Mouse (Mus musculus) monocyte, adult 5-6 weeks (primary cell): ENCODE results near the gene Cbx8. TPM values are rescaled to one million over a fixed set of nuclear protein-coding genes. Genes with fewer than 3 reads are reported as not detected.
A peak's percentile ranks its signal among the peaks of the same experiment; 100 is the strongest.

Experiments
- ATAC-seq: fragments of 153-309, 156-312 bp; replicated peaks from 2 replicates; pipeline ENCODE4 v1.8.0; 2017; ENCODE audit warnings: mild to moderate bottlenecking; ENCODE audit not compliant: low TSS enrichment, insufficient number of reproducible peaks, severe bottlenecking, poor library complexity, low FRiP score
- total RNA-seq: library from RNA; stranded (forward); fragments of 200-1000, 200-491, 200-594 nt; gene quantifications from 3 replicates; pipeline ENCODE4 v1.2.3, GENCODE M21; 2017

The Cbx8 gene
- total RNA-seq, 1 experiment from 2014 or later: 4.7 TPM

DNA sequence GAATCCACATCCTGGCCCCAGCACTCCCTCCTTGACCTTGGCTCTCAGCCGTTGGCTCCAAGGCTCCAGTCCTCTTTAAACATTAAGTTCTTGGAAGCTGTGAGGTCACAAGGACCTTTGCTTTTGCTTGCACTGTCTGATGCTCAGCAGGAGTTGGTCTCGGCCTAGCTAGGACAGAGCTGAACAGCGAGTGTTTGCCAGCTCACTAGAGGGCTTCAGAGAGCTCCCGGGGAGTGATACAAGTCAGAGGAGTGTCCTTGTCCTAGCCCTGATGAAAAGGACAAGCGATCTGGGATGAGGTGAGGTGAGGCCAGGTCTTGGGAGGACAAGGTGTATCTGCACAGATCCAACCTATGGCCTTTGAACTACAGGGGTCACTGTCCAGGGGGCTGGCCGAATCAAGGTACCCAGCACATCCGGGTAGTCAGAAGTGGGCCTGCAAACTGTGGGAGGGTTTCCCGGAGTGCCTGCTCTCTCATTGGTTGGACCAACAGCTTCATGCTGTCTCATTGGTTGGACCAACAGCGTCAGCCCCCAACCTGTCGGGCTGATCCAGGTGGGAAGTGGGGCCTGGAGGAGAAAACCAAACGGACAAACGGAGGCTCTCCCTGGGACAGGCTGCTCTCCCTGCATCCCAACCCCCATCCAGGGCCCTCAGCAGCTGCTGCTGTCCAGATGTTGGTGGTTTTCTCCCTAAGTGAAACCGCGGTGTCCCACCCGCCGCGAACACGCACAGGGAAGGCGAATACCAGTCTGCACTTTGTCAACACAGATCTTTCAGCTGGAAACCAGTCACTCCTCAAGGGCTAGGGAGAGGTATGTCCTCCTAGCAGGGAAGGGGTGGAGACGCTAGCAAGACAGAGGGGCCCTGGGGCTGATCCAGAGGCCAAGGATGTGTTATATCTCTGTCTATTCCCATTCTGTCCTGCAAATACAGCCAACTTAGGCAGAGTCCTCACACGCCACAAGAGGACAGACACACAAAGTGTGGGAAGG lies 33.0 kb downstream of the Cbx8 start:
- no peak for ATAC-seq

DNA sequence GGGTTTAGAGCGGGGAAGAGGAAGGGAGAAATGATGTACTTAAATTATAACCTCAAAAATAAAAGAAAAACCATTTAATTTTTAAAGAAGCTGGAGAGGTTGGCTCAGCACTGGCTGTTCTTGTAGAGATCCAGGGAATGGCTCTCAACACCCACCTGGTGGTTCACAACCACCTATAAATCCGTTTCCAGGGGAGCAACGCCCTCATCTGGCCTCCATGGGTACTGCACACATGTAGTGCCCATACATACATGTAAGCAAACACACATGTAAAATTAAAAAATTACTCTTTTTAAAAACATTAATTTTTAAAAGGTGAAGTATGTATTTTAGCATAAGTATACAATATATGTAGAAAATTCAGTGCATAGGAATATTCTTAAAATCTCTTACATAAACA lies 34.3 kb downstream of the Cbx8 start:
- ATAC-seq: no peak

- no peak for ATAC-seq
Observed at GRCm38 (mm10) chr11:119005547-119006275, 35.1 kb downstream of the Cbx8 start.

- ATAC-seq: no peak
Observed at GRCm38 (mm10) chr11:119001493-119002128, 39.2 kb downstream of the Cbx8 start.

GRCm38 (mm10) chr11:119000877-119001276 lies 39.9 kb downstream of the Cbx8 start:
- no peak for ATAC-seq

- ATAC-seq: no peak
Observed at GRCm38 (mm10) chr11:118999361-118999804, 41.4 kb downstream of the Cbx8 start.

DNA sequence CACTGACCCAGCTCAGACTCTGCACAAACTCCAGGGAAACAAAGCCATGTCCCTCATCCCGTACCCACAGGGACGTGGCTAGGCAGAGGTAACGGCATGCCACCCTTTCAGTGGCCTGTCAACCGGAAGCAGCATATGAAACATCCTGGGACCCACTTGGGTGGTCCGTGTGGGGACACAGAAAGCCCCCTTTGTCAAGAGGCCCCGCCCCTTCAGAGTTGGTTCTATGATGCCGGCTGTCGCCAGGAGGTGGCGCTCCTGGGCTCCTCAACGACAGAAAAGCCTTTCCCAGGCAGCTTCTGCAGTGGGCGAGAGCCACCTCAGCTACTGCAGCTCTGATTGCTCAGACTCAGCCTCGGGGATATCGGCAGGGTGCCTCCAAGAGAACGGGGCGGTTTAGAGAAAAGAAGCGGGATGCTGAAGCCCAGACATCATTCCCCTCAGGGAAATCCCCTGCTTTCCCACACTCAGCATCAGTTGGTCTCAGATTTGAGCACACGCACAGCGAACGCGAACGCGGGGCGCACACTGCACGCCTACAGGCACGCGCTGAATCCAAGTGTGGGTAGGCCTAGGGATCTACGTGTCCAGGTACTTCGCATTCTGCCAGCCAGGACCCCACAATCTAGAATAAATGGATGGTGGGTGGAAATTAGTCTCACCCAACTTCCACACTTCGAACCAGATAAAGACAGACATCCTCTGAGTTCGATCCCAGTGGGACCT lies 42.1 kb downstream of the Cbx8 start:
- peak; percentile 78 for ATAC-seq

DNA sequence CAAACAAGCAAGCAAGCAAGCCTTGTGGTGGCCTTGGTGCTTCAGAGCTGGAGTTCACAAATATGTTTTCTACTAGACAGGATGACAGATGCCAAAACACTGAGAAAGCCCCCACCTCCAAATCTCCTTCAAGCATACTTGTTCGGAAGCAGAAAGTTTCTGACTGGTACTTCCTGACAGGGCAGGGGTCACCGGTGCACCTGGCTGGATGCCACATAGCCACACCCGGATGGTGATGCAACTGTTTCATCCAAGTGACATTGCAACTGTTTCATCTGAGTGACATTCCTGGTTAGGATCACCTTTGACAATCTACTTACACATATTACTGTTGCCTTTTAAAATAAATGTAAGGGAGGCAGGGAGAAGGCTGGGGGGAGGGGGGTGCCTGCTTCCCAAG lies 43.6 kb downstream of the Cbx8 start:
- no peak for ATAC-seq

GRCm38 (mm10) chr11:118995448-118995847 lies 45.3 kb downstream of the Cbx8 start:
- no peak for ATAC-seq

- ATAC-seq: no peak
Observed at GRCm38 (mm10) chr11:118992781-118993180, 48.0 kb downstream of the Cbx8 start.

- no peak for ATAC-seq
Observed at GRCm38 (mm10) chr11:118987999-118988398, 52.8 kb downstream of the Cbx8 start, which contains the start of gene Enpp7. TSS of gene Enpp7 (plus strand) at chr11:118988188.

Other genes with a start within 250 kb of the Cbx8 start
- not detected in 3 replicates for gene Rbfox3, start 129.4 kb downstream of the Cbx8 start, total RNA-seq
- not detected in 3 replicates for gene Enpp7, start 52.8 kb downstream of the Cbx8 start, total RNA-seq
- gene Cbx2, start 18.0 kb downstream of the Cbx8 start, total RNA-seq: 0.75 to 2.7 TPM (median 2.2 TPM) in 3 replicates
- gene Cbx4, start 45.3 kb upstream of the Cbx8 start, total RNA-seq: 35.2 to 45.8 TPM (median 42.2 TPM) in 3 replicates
- gene Tbc1d16, start 187.5 kb upstream of the Cbx8 start, total RNA-seq: 0.21 to 0.86 TPM (median 0.49 TPM) in 3 replicates
- gene Ccdc40, start 187.6 kb upstream of the Cbx8 start, total RNA-seq: 0.96 to 2.3 TPM (median 1.8 TPM) in 3 replicates
- 8.7 to 20.4 TPM (median 12.8 TPM) in 3 replicates for gene Gaa, start 226.9 kb upstream of the Cbx8 start, total RNA-seq